Mouse (Mus musculus) lung, embryonic 14.5 days (tissue): ENCODE data around the gene Nadsyn1. TPM values are rescaled to one million over a fixed set of nuclear protein-coding genes. Genes with fewer than 3 reads are reported as not detected.

Experiments
- ATAC-seq: fragments of 200-750 bp; cut with Nextera tagmentation; 2 replicates; pipeline ENCODE4 v1.8.0; 2017; ENCODE audit warnings: mild to moderate bottlenecking, moderate TSS enrichment, moderate library complexity; ENCODE audit not compliant: insufficient read depth
- DNase-seq: peaks from one replicate; pipeline ENCODE4 v3.0.0-alpha.2; 2015
- H3K27ac ChIP-seq: fragments of 300-500 bp; sonication (generic); 2 replicates; pipeline ENCODE4 v1.5.1; 2014; ENCODE audit warnings: low read depth, mild to moderate bottlenecking, moderate library complexity
- H3K27me3 ChIP-seq: fragments of 300-500 bp; sonication (generic); 2 replicates; pipeline ENCODE4 v1.6.1; 2014; ENCODE audit warnings: low read length, control low read depth; ENCODE audit not compliant: insufficient read depth
- H3K36me3 ChIP-seq: fragments of 300-500 bp; sonication (generic); 2 replicates; pipeline ENCODE4 v1.6.1; 2014; ENCODE audit warnings: control low read depth; ENCODE audit not compliant: insufficient read depth
- H3K4me1 ChIP-seq: fragments of 300-500 bp; sonication (generic); 2 replicates; pipeline ENCODE4 v1.6.1; 2014; ENCODE audit warnings: antibody characterized with exemption, control low read depth; ENCODE audit not compliant: insufficient read depth
- H3K4me2 ChIP-seq: fragments of 300-500 bp; sonication (generic); 2 replicates; pipeline ENCODE4 v1.6.1; 2014; ENCODE audit warnings: mild to moderate bottlenecking
- H3K4me3 ChIP-seq: fragments of 300-500 bp; sonication (generic); 2 replicates; pipeline ENCODE4 v1.5.1; 2014; ENCODE audit warnings: low read depth, low read length
- H3K9ac ChIP-seq: fragments of 300-500 bp; sonication (generic); 2 replicates; pipeline ENCODE4 v1.6.1; 2014
- H3K9me3 ChIP-seq: fragments of 300-500 bp; sonication (generic); 2 replicates; pipeline ENCODE4 v1.6.1; 2016; ENCODE audit warnings: low read depth, low read length, control low read depth
- CTCF ChIP-seq: IDR thresholded peaks from 2 replicates; pipeline ENCODE4 v1.5.1; 2016; ENCODE audit warnings: antibody characterized with exemption, low read depth
- WGBS: fragments of 180-500 bp; shearing (Covaris S2); extraction: QIAGEN DNeasy Blood & Tissue Kit; methylation state at CpG from one replicate; pipeline ENCODE4 v1.1.7; 2014; 5-methylcytosine and 5-hydroxymethylcytosine counted together
- polyA plus RNA-seq: library from polyadenylated mRNA; unstranded; fragments of >200 nt; fragmentation: Nextera tagmentation; extraction: Ambion mirVana; gene quantifications from 2 replicates; pipeline ENCODE4 v1.2.1, GENCODE M21; 2014

Nadsyn1 gene
- polyA plus RNA-seq, 1 experiment from 2014 or later = 6.7 TPM

GRCm38 (mm10) chr7:143840121-143840520 lies 17.5 kb upstream of the Nadsyn1 start:
- ATAC-seq (no peak), DNase-seq (no peak)
- H3K4me2 ChIP-seq = no peak overlapping the region
- no peaks in the 10 kb centered on the region for H3K4me1 ChIP-seq
- TF ChIP-seq CTCF = no peak
- 86% methylated on average over 5 of the region's 5 CpGs for WGBS
- no peak overlapping the region for H3K9ac ChIP-seq
- peaks cover 67% of the 10 kb centered on the region for H3K36me3 ChIP-seq
- no peaks in the 10 kb centered on the region for H3K27me3 ChIP-seq
- H3K9me3 ChIP-seq = no peaks in the 10 kb centered on the region
- H3K27ac ChIP-seq = no peak overlapping the region
- no peak overlapping the region for H3K4me3 ChIP-seq

GRCm38 (mm10) chr7:143837705-143838358 lies 15.2 kb upstream of the Nadsyn1 start:
- 90% methylated on average over 3 of the region's 3 CpGs for WGBS
- DNase-seq (no peak), ATAC-seq (no peak)
- H3K27me3 ChIP-seq = no peaks in the 10 kb centered on the region
- H3K9ac ChIP-seq = no peak overlapping the region
- no peak overlapping the region for H3K4me2 ChIP-seq
- H3K9me3 ChIP-seq = no peaks in the 10 kb centered on the region
- no peak for TF ChIP-seq CTCF
- peaks cover 46% of the 10 kb centered on the region for H3K36me3 ChIP-seq
- no peak overlapping the region for H3K4me3 ChIP-seq
- no peak overlapping the region for H3K27ac ChIP-seq
- no peaks in the 10 kb centered on the region for H3K4me1 ChIP-seq

- WGBS = 51% methylated on average over 3 of the region's 3 CpGs
- no peak for DNase-seq
- H3K4me2 ChIP-seq = no peak overlapping the region
- H3K4me3 ChIP-seq = no peak overlapping the region
- no peak overlapping the region for H3K27ac ChIP-seq
- H3K9ac ChIP-seq = no peak overlapping the region
- 0 out of 2 replicates have a peak, but pooled peaks cover 6% of the 10 kb centered on the region for H3K4me1 ChIP-seq
- no peaks in the 10 kb centered on the region for H3K27me3 ChIP-seq
- H3K36me3 ChIP-seq = peaks cover 32% of the 10 kb centered on the region
- no peak for TF ChIP-seq CTCF
- H3K9me3 ChIP-seq = no peaks in the 10 kb centered on the region
- ATAC-seq = no peak
Observed at GRCm38 (mm10) chr7:143834972-143835371, 12.3 kb upstream of the Nadsyn1 start.

GRCm38 (mm10) chr7:143834316-143834715 lies 11.7 kb upstream of the Nadsyn1 start:
- WGBS = 88% methylated on average over 2 of the region's 2 CpGs
- Histone ChIP-seq H3K36me3 (peaks cover 27% of the 10 kb centered on the region), H3K9ac (no peak overlapping the region), H3K4me1 (0 out of 2 replicates have a peak, but pooled peaks cover 6% of the 10 kb centered on the region), H3K4me2 (no peak overlapping the region), H3K9me3 (no peaks in the 10 kb centered on the region), H3K27ac (no peak overlapping the region), H3K27me3 (no peaks in the 10 kb centered on the region), H3K4me3 (no peak overlapping the region)
- DNase-seq (no peak), ATAC-seq (no peak)
- TF ChIP-seq CTCF = no peak

DNA sequence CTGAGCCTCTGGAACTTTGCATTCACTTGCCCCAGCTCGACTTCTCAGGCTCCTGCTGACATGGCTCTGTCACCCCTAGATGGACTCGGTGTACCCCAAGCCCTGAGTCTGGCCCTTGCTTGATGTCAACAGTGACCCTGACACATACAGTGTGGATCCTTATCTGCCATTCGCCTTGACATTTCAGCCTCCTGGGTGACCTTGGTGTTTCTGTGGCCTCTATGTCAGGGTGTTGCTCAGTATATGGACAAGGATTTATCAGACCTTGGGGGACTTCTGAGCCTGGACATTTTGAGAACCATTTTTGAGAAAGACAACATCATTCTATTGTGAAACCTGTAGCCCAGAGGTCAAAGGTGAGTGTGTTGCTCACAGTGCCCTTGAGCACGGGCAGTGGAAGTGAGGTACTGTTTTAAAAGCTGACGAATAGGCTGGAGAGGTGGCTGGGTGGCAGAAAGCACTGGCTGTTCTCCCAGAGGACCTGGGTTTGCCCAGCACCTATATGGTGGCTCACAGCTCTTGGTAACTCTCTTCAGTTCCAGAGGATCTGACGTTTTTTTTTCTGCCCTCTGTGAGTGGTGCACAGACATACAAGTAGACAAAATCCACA lies 11.0 kb upstream of the Nadsyn1 start:
- Histone ChIP-seq H3K4me1 (0 out of 2 replicates have a peak, but pooled peaks cover 6% of the 10 kb centered on the region), H3K9me3 (no peaks in the 10 kb centered on the region), H3K27me3 (no peaks in the 10 kb centered on the region), H3K27ac (no peak overlapping the region), H3K4me2 (no peak overlapping the region), H3K4me3 (no peak overlapping the region), H3K9ac (no peak overlapping the region), H3K36me3 (peaks cover 23% of the 10 kb centered on the region)
- ATAC-seq = no peak
- no peak for TF ChIP-seq CTCF
- no peak for DNase-seq
- 69% methylated on average over 6 of the region's 6 CpGs for WGBS

- no peak overlapping the region for H3K4me3 ChIP-seq
- TF ChIP-seq CTCF = no peak
- no peaks in the 10 kb centered on the region for H3K27me3 ChIP-seq
- no peak overlapping the region for H3K27ac ChIP-seq
- H3K4me2 ChIP-seq = no peak overlapping the region
- peaks cover 17% of the 10 kb centered on the region for H3K36me3 ChIP-seq
- no peaks in the 10 kb centered on the region for H3K9me3 ChIP-seq
- ATAC-seq = no peak
- DNase-seq = no peak
- no peak overlapping the region for H3K9ac ChIP-seq
- 88% methylated on average over 2 of the region's 2 CpGs for WGBS
- H3K4me1 ChIP-seq = 0 out of 2 replicates have a peak, but pooled peaks cover 6% of the 10 kb centered on the region
Observed at GRCm38 (mm10) chr7:143832611-143833010, 10.0 kb upstream of the Nadsyn1 start.

DNA sequence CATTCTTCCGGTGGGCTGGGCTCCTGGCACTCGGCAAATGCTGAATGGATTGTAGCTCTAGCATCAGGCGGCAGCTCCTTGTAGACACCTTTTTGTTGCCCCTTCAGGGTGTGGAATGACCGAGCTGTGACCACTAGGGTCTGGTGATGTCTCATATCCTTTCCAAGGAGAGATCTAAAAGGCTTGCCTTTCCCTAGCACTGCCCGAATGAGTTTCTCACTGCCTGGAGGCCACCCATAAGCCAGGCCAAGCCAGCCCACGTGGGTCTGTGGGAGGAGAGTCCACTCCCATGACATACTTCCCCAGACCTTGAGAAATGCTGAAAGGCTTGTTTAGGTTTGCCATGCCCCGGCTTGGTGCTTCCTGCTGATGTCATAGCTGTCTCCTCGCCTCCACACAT lies 9.5 kb upstream of the Nadsyn1 start:
- H3K36me3 ChIP-seq = peaks cover 13% of the 10 kb centered on the region
- H3K4me3 ChIP-seq = no peak overlapping the region
- H3K9me3 ChIP-seq = no peaks in the 10 kb centered on the region
- WGBS = 75% methylated on average over 8 of the region's 8 CpGs
- no peaks in the 10 kb centered on the region for H3K27me3 ChIP-seq
- no peak overlapping the region for H3K27ac ChIP-seq
- TF ChIP-seq CTCF = no peak
- no peak overlapping the region for H3K4me2 ChIP-seq
- H3K4me1 ChIP-seq = 0 out of 2 replicates have a peak, but pooled peaks cover 6% of the 10 kb centered on the region
- ATAC-seq (no peak), DNase-seq (peak; percentile 1)
- H3K9ac ChIP-seq = no peak overlapping the region
